Mouse (Mus musculus): ENCODE data around the gene Chn2. TPM values are rescaled to one million over a fixed set of nuclear protein-coding genes. Genes with fewer than 3 reads are reported as not detected.
A peak's percentile ranks its signal among the peaks of the same experiment; 100 is the strongest.

Chn2 gene
- polyA plus RNA-seq, 1 experiment from 2014 or later, result 10.6 TPM

- Histone ChIP-seq H3K36me3 (replicated peaks) (no peaks in the 10 kb centered on the region), H3K9me3 (no peaks in the 10 kb centered on the region), H3K27me3 (ENCODE audit: poor library complexity, severe bottlenecking) (peaks cover 23% of the 10 kb centered on the region), H3K4me1 (peaks cover 51% of the 10 kb centered on the region), H3K27ac (no peak overlapping the region), H3K4me3 (no peak overlapping the region)
- WGBS, result 89% methylated on average over 2 of the region's 2 CpGs
- no peak for DNase-seq (ENCODE audit: extremely low spot score, low spot score)
Observed at GRCm38 (mm10) chr6:54203316-54203715, 164.0 kb downstream of the Chn2 start.

GRCm38 (mm10) chr6:54203926-54204325 is 164.6 kb downstream of the Chn2 start:
- Histone ChIP-seq H3K27me3 (ENCODE audit: poor library complexity, severe bottlenecking) (peaks cover 29% of the 10 kb centered on the region), H3K36me3 (replicated peaks) (no peaks in the 10 kb centered on the region), H3K4me3 (no peak overlapping the region), H3K4me1 (peaks cover 51% of the 10 kb centered on the region), H3K9me3 (no peaks in the 10 kb centered on the region), H3K27ac (no peak overlapping the region)
- no peak for DNase-seq (ENCODE audit: extremely low spot score, low spot score)
- WGBS, result 88% methylated on average over 6 of the region's 6 CpGs

GRCm38 (mm10) chr6:54204931-54205330 is 165.6 kb downstream of the Chn2 start:
- Histone ChIP-seq H3K27ac (0 out of 2 replicates have a peak overlapping the region, but pooled peaks have one; percentile 44), H3K27me3 (ENCODE audit: poor library complexity, severe bottlenecking) (peaks cover 30% of the 10 kb centered on the region; the same call in 1 of the 2 replicates), H3K4me1 (peaks cover 47% of the 10 kb centered on the region), H3K9me3 (no peaks in the 10 kb centered on the region), H3K36me3 (replicated peaks) (no peaks in the 10 kb centered on the region), H3K4me3 (no peak overlapping the region)
- DNase-seq (ENCODE audit: extremely low spot score, low spot score), result no peak
- WGBS, result 35% methylated on average over 2 of the region's 2 CpGs

- WGBS, result 31% methylated on average over 5 of the region's 5 CpGs
- H3K27ac ChIP-seq, result peak overlapping the region; percentile 69; the same call in 1 of the 2 replicates
- H3K4me1 ChIP-seq, result peaks cover 47% of the 10 kb centered on the region
- no peaks in the 10 kb centered on the region for H3K36me3 ChIP-seq (replicated peaks)
- H3K9me3 ChIP-seq, result no peaks in the 10 kb centered on the region
- peaks cover 30% of the 10 kb centered on the region; the same call in 1 of the 2 replicates for H3K27me3 ChIP-seq (ENCODE audit: poor library complexity, severe bottlenecking)
- no peak for DNase-seq (ENCODE audit: extremely low spot score, low spot score)
- H3K4me3 ChIP-seq, result no peak overlapping the region
Observed at GRCm38 (mm10) chr6:54205471-54205870, 166.1 kb downstream of the Chn2 start.

GRCm38 (mm10) chr6:54206221-54206738 is 166.9 kb downstream of the Chn2 start:
- no peaks in the 10 kb centered on the region for H3K9me3 ChIP-seq
- H3K4me1 ChIP-seq, result peaks cover 49% of the 10 kb centered on the region
- H3K36me3 ChIP-seq (replicated peaks), result no peaks in the 10 kb centered on the region
- peaks cover 30% of the 10 kb centered on the region; the same call in 1 of the 2 replicates for H3K27me3 ChIP-seq (ENCODE audit: poor library complexity, severe bottlenecking)
- no peak overlapping the region for H3K27ac ChIP-seq
- H3K4me3 ChIP-seq, result no peak overlapping the region
- DNase-seq (ENCODE audit: extremely low spot score, low spot score), result no peak
- 18% methylated on average over 6 of the region's 6 CpGs for WGBS

GRCm38 (mm10) chr6:54208786-54209185 is 169.4 kb downstream of the Chn2 start:
- WGBS, result 88% methylated on average over 8 of the region's 8 CpGs
- no peak overlapping the region for H3K27ac ChIP-seq

GRCm38 (mm10) chr6:54210971-54211370 is 171.6 kb downstream of the Chn2 start:
- Histone ChIP-seq H3K27me3 (ENCODE audit: poor library complexity, severe bottlenecking) (peaks cover 45% of the 10 kb centered on the region), H3K9me3 (no peaks in the 10 kb centered on the region), H3K27ac (0 out of 2 replicates have a peak overlapping the region, but pooled peaks have one; percentile 40), H3K36me3 (replicated peaks) (no peaks in the 10 kb centered on the region), H3K4me1 (peaks cover 39% of the 10 kb centered on the region), H3K4me3 (no peak overlapping the region)
- WGBS, result 45% methylated on average over 4 of the region's 4 CpGs
- no peak for DNase-seq (ENCODE audit: extremely low spot score, low spot score)

More at GRCm38 (mm10) chr6:54208786-54209185, 169.4 kb downstream of the Chn2 start:
- Histone ChIP-seq H3K36me3 (replicated peaks) (no peaks in the 10 kb centered on the region), H3K4me1 (peaks cover 52% of the 10 kb centered on the region), H3K4me3 (no peak overlapping the region), H3K9me3 (no peaks in the 10 kb centered on the region), H3K27me3 (ENCODE audit: poor library complexity, severe bottlenecking) (peaks cover 47% of the 10 kb centered on the region)
- no peak for DNase-seq (ENCODE audit: extremely low spot score, low spot score)

- Histone ChIP-seq H3K27me3 (ENCODE audit: poor library complexity, severe bottlenecking) (peaks cover 45% of the 10 kb centered on the region), H3K27ac (0 out of 2 replicates have a peak overlapping the region, but pooled peaks have one; percentile 40), H3K36me3 (replicated peaks) (no peaks in the 10 kb centered on the region), H3K4me1 (peaks cover 29% of the 10 kb centered on the region), H3K9me3 (no peaks in the 10 kb centered on the region), H3K4me3 (no peak overlapping the region)
- 76% methylated on average over 7 of the region's 7 CpGs for WGBS
- no peak for DNase-seq (ENCODE audit: extremely low spot score, low spot score)
Observed at GRCm38 (mm10) chr6:54211939-54212338, 172.6 kb downstream of the Chn2 start.

GRCm38 (mm10) chr6:54213743-54214142 is 174.4 kb downstream of the Chn2 start:
- H3K27ac ChIP-seq, result no peak overlapping the region
- no peaks in the 10 kb centered on the region for H3K9me3 ChIP-seq
- peaks cover 27% of the 10 kb centered on the region for H3K27me3 ChIP-seq (ENCODE audit: poor library complexity, severe bottlenecking)
- H3K36me3 ChIP-seq (replicated peaks), result no peaks in the 10 kb centered on the region
- H3K4me1 ChIP-seq, result peaks cover 25% of the 10 kb centered on the region
- no peak overlapping the region for H3K4me3 ChIP-seq
- 89% methylated on average over 7 of the region's 7 CpGs for WGBS
- no peak for DNase-seq (ENCODE audit: extremely low spot score, low spot score)

- Histone ChIP-seq H3K36me3 (replicated peaks) (no peaks in the 10 kb centered on the region; the same call in 1 of the 2 replicates), H3K9me3 (no peaks in the 10 kb centered on the region), H3K27me3 (ENCODE audit: poor library complexity, severe bottlenecking) (peaks cover 25% of the 10 kb centered on the region), H3K4me1 (peaks cover 15% of the 10 kb centered on the region), H3K4me3 (no peak overlapping the region), H3K27ac (no peak overlapping the region)
- 91% methylated on average over 8 of the region's 8 CpGs for WGBS
- DNase-seq (ENCODE audit: extremely low spot score, low spot score), result no peak
Observed at GRCm38 (mm10) chr6:54215636-54216035, 176.3 kb downstream of the Chn2 start.

GRCm38 (mm10) chr6:54216512-54216911 is 177.2 kb downstream of the Chn2 start:
- no peak for DNase-seq (ENCODE audit: extremely low spot score, low spot score)
- no peaks in the 10 kb centered on the region; the same call in 1 of the 2 replicates for H3K36me3 ChIP-seq (replicated peaks)
- no peak overlapping the region for H3K4me3 ChIP-seq
- no peak overlapping the region for H3K27ac ChIP-seq
- 85% methylated on average over 5 of the region's 5 CpGs for WGBS
- H3K27me3 ChIP-seq (ENCODE audit: poor library complexity, severe bottlenecking), result peaks cover 25% of the 10 kb centered on the region
- peaks cover 6% of the 10 kb centered on the region for H3K4me1 ChIP-seq
- no peaks in the 10 kb centered on the region for H3K9me3 ChIP-seq

- 94% methylated on average over 14 of the region's 14 CpGs for WGBS
- H3K4me3 ChIP-seq, result no peak overlapping the region
- no peaks in the 10 kb centered on the region; the same call in 1 of the 2 replicates for H3K36me3 ChIP-seq (replicated peaks)
- peaks cover 11% of the 10 kb centered on the region for H3K4me1 ChIP-seq
- DNase-seq (ENCODE audit: extremely low spot score, low spot score), result no peak
- H3K27ac ChIP-seq, result no peak overlapping the region
- peaks cover 5% of the 10 kb centered on the region; the same call in 1 of the 2 replicates for H3K27me3 ChIP-seq (ENCODE audit: poor library complexity, severe bottlenecking)
- no peaks in the 10 kb centered on the region for H3K9me3 ChIP-seq
Observed at GRCm38 (mm10) chr6:54220124-54220523, 180.8 kb downstream of the Chn2 start.

GRCm38 (mm10) chr6:54223529-54223928 is 184.2 kb downstream of the Chn2 start:
- H3K36me3 ChIP-seq (replicated peaks), result no peaks in the 10 kb centered on the region; the same call in 1 of the 2 replicates
- H3K4me1 ChIP-seq, result peaks cover 23% of the 10 kb centered on the region
- no peak overlapping the region for H3K4me3 ChIP-seq
- H3K27me3 ChIP-seq (ENCODE audit: poor library complexity, severe bottlenecking), result peaks cover 24% of the 10 kb centered on the region
- WGBS, result 92% methylated on average over 4 of the region's 4 CpGs
- no peak overlapping the region for H3K27ac ChIP-seq
- no peak for DNase-seq (ENCODE audit: extremely low spot score, low spot score)
- no peaks in the 10 kb centered on the region for H3K9me3 ChIP-seq
